Mouse (Mus musculus) right cerebral cortex, postnatal 25 days (tissue): ENCODE data around the gene Gm3839.
"Not testable (repeated sequence)": the region's sequence is repeated elsewhere in the genome, so short reads cannot be mapped to it uniquely, and the experiment has no call there.

Experiments
- DNase-seq: peaks from one replicate; pipeline ENCODE4 v3.0.0; 2022

The Gm3839 gene

GRCm38 (mm10) chr14:11356626-11357025, at the start of gene Gm3839:
TSS of gene Gm3839 (minus strand) at chr14:11356726.
- not testable (repeated sequence) for DNase-seq

DNA sequence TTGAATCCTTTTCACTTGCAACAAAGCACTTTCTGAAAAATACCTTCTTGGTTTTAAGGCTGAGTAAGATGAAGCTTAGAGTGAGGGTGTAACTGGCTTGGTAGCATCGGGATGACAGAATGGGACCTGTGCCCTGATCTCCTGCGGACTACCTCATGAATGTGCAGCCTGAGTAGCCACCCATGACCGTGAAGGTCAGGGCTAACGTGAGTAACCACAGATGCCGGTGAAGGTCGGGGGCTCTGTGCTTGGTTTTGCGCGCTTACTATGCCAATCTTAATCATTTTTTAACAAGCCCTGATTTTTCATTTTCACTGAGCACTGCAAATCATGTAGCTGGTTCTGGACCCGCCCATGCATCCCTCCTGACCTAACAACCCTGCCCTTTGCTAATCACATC, 49.1 kb upstream of the Gm3839 start:
- no peak for DNase-seq

- DNase-seq = no peak
These were observed 21.3 kb upstream of the Gm3839 start for GRCm38 (mm10) chr14:11377846-11378245.

DNA sequence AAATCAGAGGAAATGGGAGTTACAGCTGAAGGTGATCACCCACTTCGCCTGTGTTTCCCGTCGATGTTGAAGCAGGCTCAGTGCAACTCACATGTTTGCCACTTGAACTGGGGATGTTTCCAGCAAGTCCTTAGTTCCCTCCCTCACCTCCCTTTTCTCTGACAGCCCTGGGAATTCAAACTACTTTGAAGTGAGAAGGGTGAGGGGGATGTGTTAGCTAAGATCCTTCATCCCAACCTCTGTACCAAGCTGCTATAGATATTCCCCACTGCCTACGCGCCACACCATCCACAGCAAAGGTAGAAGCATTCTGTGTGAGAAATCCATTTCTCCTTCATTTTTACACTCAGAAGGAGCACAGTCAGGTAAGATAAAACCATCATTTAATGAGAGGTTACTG, 18.7 kb upstream of the Gm3839 start:
- DNase-seq = peak; percentile 4

- no peak for DNase-seq
These were observed 10.4 kb downstream of the Gm3839 start for GRCm38 (mm10) chr14:11346086-11346485.

- no peak for DNase-seq
These were observed 26.5 kb downstream of the Gm3839 start for GRCm38 (mm10) chr14:11329993-11330392.

- no peak for DNase-seq
These were observed 49.4 kb downstream of the Gm3839 start for GRCm38 (mm10) chr14:11307079-11307478.

GRCm38 (mm10) chr14:11287956-11288355, 68.6 kb downstream of the Gm3839 start:
- DNase-seq = not testable (repeated sequence)

- no peak for DNase-seq
These were observed 99.3 kb downstream of the Gm3839 start for GRCm38 (mm10) chr14:11257161-11257705.

DNA sequence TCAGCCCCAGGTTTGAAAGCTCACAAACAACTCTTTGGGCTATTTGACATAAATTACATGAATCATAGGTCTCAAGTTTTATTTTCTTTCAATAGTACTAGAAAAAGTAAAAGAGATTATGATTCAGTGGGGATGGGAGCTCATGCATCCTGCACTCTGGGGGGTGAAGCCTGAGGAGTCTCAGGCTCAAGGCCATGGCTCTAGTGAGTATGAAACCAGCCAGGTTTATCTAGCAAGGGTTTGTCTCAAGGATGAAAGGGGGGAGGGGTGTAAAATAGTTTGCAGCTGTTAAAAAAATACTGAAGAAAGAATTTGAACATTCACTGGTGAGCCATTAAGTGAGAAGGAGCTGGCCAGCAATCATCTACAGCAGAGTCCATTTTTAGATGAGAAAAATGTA, 108.5 kb downstream of the Gm3839 start:
- DNase-seq = no peak

DNA sequence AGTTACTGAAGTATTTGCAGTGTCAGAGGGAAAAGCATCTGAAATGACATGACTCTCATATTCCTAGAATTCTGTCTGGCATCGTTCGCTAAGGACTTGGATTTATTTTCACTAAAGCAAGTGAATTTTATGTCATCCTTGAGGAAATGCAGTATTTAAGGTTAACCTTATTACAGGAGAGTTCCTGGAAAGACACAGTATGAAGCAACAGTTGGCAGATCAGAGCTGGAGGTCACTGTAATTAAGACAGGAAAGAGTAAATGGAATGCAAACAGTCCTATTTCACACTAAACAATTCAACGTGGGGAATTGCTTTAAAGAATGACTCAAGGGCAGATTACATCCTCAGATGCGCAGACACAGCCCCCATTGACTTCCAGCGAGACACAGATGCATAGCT, 112.0 kb downstream of the Gm3839 start:
- no peak for DNase-seq

DNA sequence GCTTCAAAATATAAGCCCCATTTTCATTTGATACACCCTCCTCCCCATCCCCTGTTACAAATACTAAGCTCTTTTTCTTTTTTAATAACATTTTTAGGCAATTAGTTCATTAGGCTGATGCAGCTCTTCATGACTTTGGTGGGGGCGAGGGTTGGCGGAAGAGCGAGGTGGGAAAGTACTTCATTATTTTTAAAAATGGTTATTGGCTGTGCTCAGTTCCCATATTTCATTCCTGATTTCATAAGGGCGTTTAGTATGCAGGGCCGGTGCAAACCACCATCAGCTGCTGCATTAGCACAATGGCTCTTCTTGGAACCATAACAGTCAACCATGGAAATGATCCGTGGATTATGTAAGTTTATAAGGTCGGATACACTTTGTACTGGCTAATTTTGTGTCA, 124.4 kb downstream of the Gm3839 start:
- DNase-seq = no peak
